Mouse (Mus musculus): ENCODE data around the gene Mrps15. TPM values are rescaled to one million over a fixed set of nuclear protein-coding genes. Genes with fewer than 3 reads are reported as not detected.

Gene Mrps15
- polyA plus RNA-seq (2012) = 215 and 226 TPM in 2 replicates

DNA sequence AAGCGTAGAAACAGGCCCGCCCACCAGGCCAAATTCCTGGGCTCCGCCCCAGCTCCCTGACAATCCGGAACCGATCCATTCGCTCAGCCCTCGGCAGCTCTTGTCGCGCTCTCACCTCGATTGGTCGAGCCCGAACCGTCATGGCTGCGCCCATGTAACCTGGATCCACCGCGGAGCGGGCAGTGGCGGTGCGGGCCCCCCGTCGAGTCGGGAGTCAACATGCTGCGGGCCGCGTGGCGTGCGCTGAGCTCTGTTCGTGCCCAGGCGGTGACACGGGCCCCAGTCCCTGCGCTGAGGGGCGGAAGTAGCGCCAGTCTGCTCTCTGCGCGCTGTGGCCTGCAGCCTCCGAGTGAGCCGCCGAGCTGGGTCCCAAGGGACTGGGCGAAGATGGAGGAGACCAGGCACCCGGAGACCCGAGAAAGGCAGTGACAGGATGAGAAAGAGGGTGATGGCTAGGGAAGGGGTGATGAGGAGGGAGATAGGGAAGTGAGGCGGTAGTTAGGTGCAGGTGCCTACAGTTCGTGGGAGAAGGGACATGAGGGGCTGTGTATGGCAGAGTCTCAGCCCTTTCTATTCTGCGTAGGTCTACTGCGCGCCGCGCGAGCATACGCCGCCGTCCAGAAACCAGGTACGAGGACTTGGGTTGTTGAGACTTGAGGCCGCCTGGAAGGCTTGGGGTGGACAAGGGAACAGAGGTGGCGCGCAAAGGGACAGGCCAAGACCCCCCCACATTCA is at the start of gene Mrps15:
TSS of gene Mrps15 (plus strand) at position 75 of the 735 bp plus-strand sequence.

DNA sequence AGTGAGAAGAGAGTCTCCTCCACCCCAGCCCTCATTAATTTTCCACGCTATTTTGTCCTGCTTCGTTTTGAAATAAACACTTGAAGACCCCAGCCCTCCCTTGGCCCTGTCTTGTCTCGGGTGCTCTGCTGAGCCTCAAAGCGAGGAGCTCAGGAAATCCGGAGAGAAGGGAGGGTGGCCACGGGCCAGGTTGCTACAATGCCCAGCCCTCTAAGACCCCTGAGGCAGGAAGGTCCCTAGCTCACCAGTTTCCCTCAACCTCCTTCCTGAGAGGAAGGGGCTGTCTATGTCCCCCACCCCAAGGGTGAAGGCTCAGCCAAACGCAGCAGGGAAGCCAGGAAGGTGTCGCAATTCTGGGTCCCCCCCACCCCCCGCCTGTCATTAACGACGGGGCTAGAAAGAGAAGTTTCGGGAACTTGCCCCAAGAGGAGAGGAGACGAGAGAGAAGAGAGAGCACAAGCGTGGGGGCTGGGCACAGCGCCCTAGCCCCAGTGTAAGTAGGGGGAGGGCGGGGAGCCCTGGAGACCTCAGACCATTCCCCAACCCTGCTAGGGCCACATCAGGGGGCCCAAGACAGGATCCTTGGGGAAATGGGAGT is 22.3 kb upstream of the Mrps15 start, which contains the start of gene Csf3r:
TSS of gene Csf3r (plus strand) at position 248 of the 598 bp plus-strand sequence.

GRCm38 (mm10) chr4:126058134-126058996 is 11.6 kb downstream of the Mrps15 start, which contains the start of gene Oscp1:
Gene Oscp1 (plus strand): TSS chr4:126058565.

GRCm38 (mm10) chr4:126096464-126097111 is 49.9 kb downstream of the Mrps15 start, which contains the start of gene Lsm10:
Gene Lsm10 (plus strand): TSS chr4:126096623.

GRCm38 (mm10) chr4:126103590-126104068 is 56.9 kb downstream of the Mrps15 start, which contains the start of gene Stk40:
Gene Stk40 (plus strand): TSS chr4:126103957.

Other genes with a start within 250 kb of the Mrps15 start
- 124 and 152 TPM in 2 replicates for gene Csf3r, start 22.4 kb upstream of the Mrps15 start, polyA plus RNA-seq (2012)
- 2.0 and 2.2 TPM in 2 replicates for gene Oscp1, start 11.6 kb downstream of the Mrps15 start, polyA plus RNA-seq (2012)
- 9.4 and 12.7 TPM in 2 replicates for gene Lsm10, start 49.7 kb downstream of the Mrps15 start, polyA plus RNA-seq (2012)
- 43.4 and 46.0 TPM in 2 replicates for gene Stk40, start 57.0 kb downstream of the Mrps15 start, polyA plus RNA-seq (2012)
- gene Eva1b, start 100.8 kb downstream of the Mrps15 start, polyA plus RNA-seq (2012) = 13.7 and 19.3 TPM in 2 replicates
- gene Sh3d21, start 116.6 kb downstream of the Mrps15 start, polyA plus RNA-seq (2012) = 0.52 and 0.73 TPM in 2 replicates
- 156 and 255 TPM in 2 replicates for gene Thrap3, start 155.8 kb downstream of the Mrps15 start, polyA plus RNA-seq (2012)
- 279 and 331 TPM in 2 replicates for gene Map7d1, start 209.4 kb downstream of the Mrps15 start, polyA plus RNA-seq (2012)
- 28.4 and 37.2 TPM in 2 replicates for gene Trappc3, start 215.4 kb downstream of the Mrps15 start, polyA plus RNA-seq (2012)
- 0.03 TPM in 1 of 2 replicates, not detected in the other for gene Col8a2, start 239.9 kb downstream of the Mrps15 start, polyA plus RNA-seq (2012)

Measured in megakaryocyte-erythroid progenitor cell, adult 5 weeks (primary cell).